Mouse (Mus musculus) urinary bladder, adult 2 months (tissue): ENCODE results near the gene Hoxa7. TPM values are rescaled to one million over a fixed set of nuclear protein-coding genes. Genes with fewer than 3 reads are reported as not detected.

Experiments used
- DNase-seq: peaks from one replicate; pipeline ENCODE4 v3.0.0; 2022; ENCODE audit warnings: low spot score
- polyA plus RNA-seq: library from polyadenylated mRNA; depleted of rRNA; stranded (reverse); fragments of >200 nt; gene quantifications from 2 replicates; pipeline ENCODE4 v1.2.3, GENCODE M21; 2012

Hoxa7 gene
- polyA plus RNA-seq, 1 experiment: 27.6 TPM

- DNase-seq: no peak
Observed at GRCm38 (mm10) chr6:52200073-52200750, 21.4 kb downstream of the Hoxa7 start.

- DNase-seq: no peak
Observed at GRCm38 (mm10) chr6:52197271-52197670, 24.4 kb downstream of the Hoxa7 start.

- no peak for DNase-seq
Observed at GRCm38 (mm10) chr6:52196811-52197210, 24.8 kb downstream of the Hoxa7 start.

DNA sequence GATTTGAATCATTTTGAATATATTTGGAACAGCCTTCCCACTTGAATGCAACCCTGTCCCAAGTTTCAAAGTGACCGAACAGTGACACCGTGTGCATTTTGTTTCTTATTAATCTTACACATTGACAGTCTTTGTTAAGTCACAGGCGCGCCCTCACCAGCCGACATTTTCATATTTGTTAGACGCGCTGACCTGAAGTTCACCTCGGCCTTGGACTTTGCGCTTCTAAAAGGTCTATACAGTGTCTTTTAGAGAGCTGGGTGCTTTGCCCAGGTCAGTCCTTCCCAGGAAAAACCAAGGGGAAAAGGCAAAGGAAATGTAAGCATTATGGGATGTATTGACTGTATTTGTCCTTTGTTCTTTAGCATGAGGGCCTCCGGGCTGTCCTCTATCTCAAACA lies 27.0 kb downstream of the Hoxa7 start:
- no peak for DNase-seq

DNA sequence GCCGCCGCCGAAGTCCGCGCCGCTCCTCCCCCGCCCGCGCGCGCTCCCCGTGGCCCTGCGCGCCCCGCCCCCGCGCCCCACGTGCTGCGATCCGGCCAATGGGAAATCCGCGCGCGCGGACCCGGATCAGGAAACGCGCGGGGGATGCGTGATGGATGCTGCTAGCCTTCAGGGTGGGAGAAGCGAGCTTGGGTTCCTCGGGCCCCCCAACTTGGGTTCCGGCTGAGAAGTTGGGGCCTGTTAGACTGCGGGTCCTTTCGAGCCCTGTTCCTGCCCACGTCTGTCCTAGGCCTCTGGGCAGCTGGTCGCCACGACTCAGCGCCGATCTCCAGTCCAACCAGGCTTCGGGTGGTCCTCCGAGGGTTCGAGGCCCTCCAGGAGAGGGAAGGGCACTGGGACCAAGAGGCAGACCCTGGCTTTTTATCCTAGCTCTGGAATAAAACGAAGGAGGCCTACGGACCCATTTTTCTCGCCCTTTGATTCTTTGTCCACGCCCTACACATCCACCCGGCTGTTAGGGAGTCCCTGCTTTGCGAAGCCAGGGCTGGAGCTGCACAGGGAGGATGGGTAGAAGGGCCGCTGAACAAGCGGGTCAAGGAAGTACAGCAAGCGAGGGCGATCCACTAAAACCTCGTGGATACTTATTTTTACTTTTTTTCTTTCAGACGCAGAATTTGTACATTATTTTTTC lies 29.6 kb downstream of the Hoxa7 start:
- DNase-seq: peak; percentile 82

GRCm38 (mm10) chr6:52190906-52191810 lies 30.5 kb downstream of the Hoxa7 start, which contains the start of gene Hoxa4:
Gene Hoxa4, minus strand, starts transcription at chr6:52191753.
- no peak for DNase-seq

GRCm38 (mm10) chr6:52190410-52190809 lies 31.2 kb downstream of the Hoxa7 start:
- DNase-seq: no peak

- DNase-seq: no peak
Observed at GRCm38 (mm10) chr6:52189909-52190308, 31.7 kb downstream of the Hoxa7 start.

GRCm38 (mm10) chr6:52189172-52189591 lies 32.5 kb downstream of the Hoxa7 start:
- no peak for DNase-seq

DNA sequence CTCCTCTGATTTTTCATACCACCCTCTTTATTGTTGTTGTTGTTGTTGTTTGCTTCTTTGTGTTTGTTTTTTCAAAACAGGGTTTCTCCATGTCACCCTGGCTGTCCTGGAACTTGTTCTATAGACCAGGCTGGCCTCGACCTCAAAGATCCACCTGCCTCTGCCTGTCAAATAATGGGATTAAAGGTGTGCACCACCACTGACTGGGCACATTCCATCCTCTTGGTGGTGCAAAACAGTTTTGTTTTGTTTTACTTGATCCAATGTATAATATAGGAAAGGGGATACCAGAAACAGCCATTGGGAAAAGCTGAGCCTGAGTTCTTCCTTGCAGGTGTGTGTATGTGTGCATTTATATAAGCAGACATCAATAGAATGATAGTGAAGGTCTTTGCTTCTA lies 35.2 kb downstream of the Hoxa7 start:
- no peak for DNase-seq

DNA sequence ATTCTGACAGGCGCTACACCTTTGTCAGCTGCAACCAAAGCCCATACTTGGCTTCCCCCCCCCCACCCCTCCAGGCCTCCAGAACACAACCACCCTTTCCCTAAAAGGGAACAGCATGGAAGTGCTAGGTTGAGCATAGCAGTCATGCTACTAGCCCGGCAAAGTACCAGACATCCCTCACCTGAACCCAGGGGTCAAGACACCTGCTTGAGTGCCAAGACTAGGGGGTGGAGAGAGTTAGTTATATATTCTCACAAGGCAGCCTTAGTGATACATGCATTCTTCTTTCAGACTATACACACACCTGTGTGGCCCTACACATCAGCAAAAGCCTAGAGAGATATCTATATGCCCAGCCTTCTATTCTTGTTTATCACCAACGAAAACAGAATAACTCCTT lies 35.8 kb downstream of the Hoxa7 start:
- DNase-seq: no peak

GRCm38 (mm10) chr6:52185222-52185621 lies 36.4 kb downstream of the Hoxa7 start:
- DNase-seq: no peak

DNA sequence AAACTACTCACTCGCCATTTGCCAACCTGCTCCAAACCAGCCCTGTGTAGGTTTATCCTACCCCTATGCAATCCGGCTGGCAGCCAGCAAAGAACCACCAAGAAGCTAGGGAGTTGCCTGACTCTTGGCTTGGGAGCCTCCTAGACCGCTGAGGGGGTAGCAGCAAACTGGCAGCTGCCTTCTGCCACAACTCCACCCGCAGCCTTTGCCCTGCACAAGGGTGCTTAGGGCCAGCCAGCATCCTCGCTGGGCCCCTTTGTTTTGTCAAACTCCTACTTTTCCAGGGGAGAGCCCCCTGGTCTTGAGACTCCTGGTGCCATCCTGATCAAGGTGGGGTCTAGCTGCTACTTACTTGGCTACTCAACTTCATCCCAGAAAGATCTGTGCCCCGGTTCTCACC lies 37.0 kb downstream of the Hoxa7 start:
- DNase-seq: no peak

DNA sequence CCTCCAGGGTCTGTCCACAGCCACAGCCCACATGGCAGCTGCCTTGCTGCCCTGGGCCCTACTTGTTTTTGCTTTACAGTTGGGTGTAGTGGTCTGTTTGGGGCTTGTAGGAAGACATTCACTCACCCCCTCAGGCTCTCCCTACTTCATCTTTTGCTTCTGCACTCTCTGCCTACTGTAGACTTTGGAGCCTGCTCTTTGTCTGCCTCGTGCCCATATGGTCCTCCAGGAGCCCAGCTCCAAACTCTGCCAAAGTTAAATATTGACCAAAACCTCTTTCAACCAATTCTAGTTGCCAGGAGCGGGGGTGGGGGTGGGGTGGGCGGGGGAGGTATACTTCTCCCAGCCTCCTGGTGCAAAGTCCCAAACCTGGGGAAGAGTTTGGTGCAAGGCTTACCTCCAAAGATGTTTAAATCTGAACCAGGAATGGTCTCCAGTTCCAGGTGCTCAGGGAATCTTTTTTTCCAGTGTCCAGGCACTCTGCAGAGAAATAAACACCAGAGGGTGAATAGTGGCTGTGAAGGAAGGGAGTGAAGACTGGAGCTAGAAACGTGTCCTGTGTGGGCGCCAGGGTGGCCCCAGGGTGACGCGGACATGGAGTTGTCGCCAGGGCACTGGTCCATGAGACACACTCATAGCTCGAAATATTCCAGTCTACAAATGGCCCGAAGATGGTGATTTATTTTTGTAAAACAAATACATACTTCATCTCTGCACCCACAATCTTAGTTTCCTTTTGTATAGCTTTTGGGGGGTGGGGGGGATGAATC lies 38.2 kb downstream of the Hoxa7 start:
- no peak for DNase-seq

DNA sequence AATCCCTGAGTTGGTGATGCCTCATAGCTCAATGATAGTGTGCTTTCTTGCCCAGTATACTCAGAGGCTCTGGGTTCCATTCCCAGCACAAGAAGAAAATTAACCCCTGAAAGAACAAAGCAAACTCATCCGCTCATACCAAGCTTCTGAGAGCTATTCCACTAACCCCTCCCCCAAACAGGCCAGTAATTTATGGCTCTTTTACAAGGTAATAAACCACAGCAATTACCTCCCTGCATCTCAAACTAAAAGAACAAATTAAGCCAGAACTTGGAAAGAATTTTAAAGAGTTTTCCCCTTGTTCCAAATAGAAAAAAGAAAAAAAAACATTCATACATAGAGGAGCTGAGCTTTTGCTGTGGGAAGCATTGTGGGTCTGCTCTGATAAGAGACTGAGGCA lies 38.9 kb downstream of the Hoxa7 start:
- DNase-seq: no peak

DNA sequence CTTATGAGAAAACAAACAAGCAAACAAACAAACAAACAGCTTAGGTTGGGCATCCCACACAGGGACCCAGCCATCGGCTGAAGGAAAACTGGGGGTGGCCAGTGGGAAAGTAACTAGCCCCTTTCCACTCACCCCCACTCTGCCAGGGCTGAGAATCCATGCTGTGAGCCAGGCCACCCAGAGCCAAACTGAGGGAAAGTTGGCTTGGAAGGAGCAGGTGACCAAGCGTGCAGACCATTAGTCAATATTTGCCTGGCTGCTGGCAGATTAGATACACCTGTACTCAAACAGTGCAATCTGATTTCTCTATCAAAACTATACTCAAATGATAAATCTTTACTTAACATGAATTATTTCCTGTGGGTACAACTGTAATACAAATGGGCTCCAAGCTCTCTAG lies 39.6 kb downstream of the Hoxa7 start:
- DNase-seq: no peak

- no peak for DNase-seq
Observed at GRCm38 (mm10) chr6:52180726-52181125, 40.9 kb downstream of the Hoxa7 start.

- no peak for DNase-seq
Observed at GRCm38 (mm10) chr6:52180213-52180710, 41.4 kb downstream of the Hoxa7 start.

- no peak for DNase-seq
Observed at GRCm38 (mm10) chr6:52179690-52180089, 42.0 kb downstream of the Hoxa7 start.

- no peak for DNase-seq
Observed at GRCm38 (mm10) chr6:52178918-52179665, 42.6 kb downstream of the Hoxa7 start.

GRCm38 (mm10) chr6:52177806-52178205 lies 43.8 kb downstream of the Hoxa7 start:
- DNase-seq: no peak
